Comparison of ENCODE assay signal across 22 mouse cellular contexts in genomic region chr4:144448546-144448945, GRCm38 (mm10). TPM values are rescaled to one million over a fixed set of nuclear protein-coding genes. Genes with fewer than 3 reads are reported as not detected.
"Had no signal": no experiment of that assay in that cellular context is flagged by ENCODE, and none has a peak within 500 bp of the region (broad histone marks: within the 10 kb centered on the region; RNA-seq: fewer than 3 reads in every experiment).

No protein-coding gene starts in this region.

- H3K4me2 ChIP-seq: lung, embryonic 15.5 days; midbrain, embryonic 11.5 days; midbrain, embryonic 13.5 days; midbrain, embryonic 15.5 days; neural tube, embryonic 12.5 days; stomach, embryonic 15.5 days had no signal

- H3K27ac ChIP-seq: lung, embryonic 15.5 days; midbrain, embryonic 13.5 days; midbrain, embryonic 15.5 days; neural tube, embryonic 12.5 days; stomach, embryonic 15.5 days; stomach, postnatal 0 days had no signal

- H3K9me3 ChIP-seq: lung, embryonic 15.5 days; megakaryocyte, embryonic 14.5 days; neural tube, embryonic 12.5 days; stomach, embryonic 15.5 days had no signal

- H3K27me3 ChIP-seq: lung, embryonic 15.5 days; megakaryocyte, embryonic 14.5 days; midbrain, embryonic 13.5 days; midbrain, embryonic 15.5 days; neural tube, embryonic 12.5 days; stomach, embryonic 15.5 days had no signal

- H3K9ac ChIP-seq: lung, embryonic 15.5 days; midbrain, embryonic 13.5 days; midbrain, embryonic 15.5 days; neural tube, embryonic 12.5 days; stomach, embryonic 15.5 days had no signal

- DNase-seq: lung, adult 2 months; lung, postnatal 10 days; lung, postnatal 4 days; right cerebral cortex, postnatal 14 days; thymus, adult 2 months; thymus, postnatal 25 days; thymus, postnatal 4 days had no signal

- H3K4me3 ChIP-seq: lung, embryonic 15.5 days; megakaryocyte, embryonic 14.5 days; midbrain, embryonic 13.5 days; midbrain, embryonic 15.5 days; neural tube, embryonic 12.5 days; stomach, embryonic 15.5 days had no signal

- H3K36me3 ChIP-seq: lung, embryonic 15.5 days; midbrain, embryonic 13.5 days; midbrain, embryonic 15.5 days; neural tube, embryonic 12.5 days; stomach, embryonic 15.5 days had no signal

- H3K4me1 ChIP-seq: lung, embryonic 15.5 days; megakaryocyte, embryonic 14.5 days; midbrain, embryonic 13.5 days; midbrain, embryonic 15.5 days; neural tube, embryonic 12.5 days; stomach, embryonic 15.5 days had no signal

- ATAC-seq: midbrain, embryonic 13.5 days; midbrain, embryonic 15.5 days had no signal

RNA-seq across cellular contexts. Expression of gene Gm9944, which starts 4.6 kb away (rescaled TPM):
- total RNA-seq: midbrain, postnatal 0 days; monocyte, adult 5-6 weeks; neutrophil, adult 5-6 weeks had no signal
- polyA plus RNA-seq: lung, adult 2 months; lung, embryonic 15.5 days; midbrain, embryonic 11.5 days; midbrain, embryonic 13.5 days; midbrain, embryonic 15.5 days; midbrain, postnatal 0 days; neural tube, embryonic 12.5 days; neural tube, embryonic 14.5 days; spleen, adult 2 months; stomach, embryonic 15.5 days; stomach, postnatal 0 days; testis, adult 2 months; thymus, adult 2 months; urinary bladder, adult 2 months had no signal

RNA-seq across cellular contexts. Expression of gene 1700012P22Rik, which starts 10.0 kb away (rescaled TPM):
- total RNA-seq: midbrain, postnatal 0 days; monocyte, adult 5-6 weeks; neutrophil, adult 5-6 weeks had no signal
- polyA plus RNA-seq: lung, adult 2 months; lung, embryonic 15.5 days; midbrain, embryonic 11.5 days; midbrain, embryonic 13.5 days; midbrain, postnatal 0 days; neural tube, embryonic 12.5 days; neural tube, embryonic 14.5 days; spleen, adult 2 months; stomach, embryonic 15.5 days; stomach, postnatal 0 days; thymus, adult 2 months; urinary bladder, adult 2 months had no signal

RNA-seq across cellular contexts. Expression of gene Aadacl3, which starts 15.0 kb away (rescaled TPM):
- total RNA-seq: midbrain, postnatal 0 days; monocyte, adult 5-6 weeks; neutrophil, adult 5-6 weeks had no signal
- polyA plus RNA-seq: lung, adult 2 months; lung, embryonic 15.5 days; midbrain, embryonic 11.5 days; midbrain, embryonic 13.5 days; midbrain, embryonic 15.5 days; midbrain, postnatal 0 days; neural tube, embryonic 12.5 days; neural tube, embryonic 14.5 days; spleen, adult 2 months; stomach, embryonic 15.5 days; testis, adult 2 months; thymus, adult 2 months; urinary bladder, adult 2 months had no signal

RNA-seq across cellular contexts. Expression of gene Pramef12, which starts 40.3 kb away (rescaled TPM):
- total RNA-seq: monocyte, adult 5-6 weeks; neutrophil, adult 5-6 weeks had no signal
- polyA plus RNA-seq: midbrain, embryonic 11.5 days; midbrain, embryonic 15.5 days; midbrain, postnatal 0 days; neural tube, embryonic 12.5 days; neural tube, embryonic 14.5 days; spleen, adult 2 months had no signal
